Mouse (Mus musculus) 416B (cell line): ENCODE results near the gene Nanos2.

ENCODE experiments used
- DNase-seq: peaks from one replicate; pipeline ENCODE4 v3.0.0; 2011; ENCODE audit warnings: low read depth

Nanos2 gene

GRCm38 (mm10) chr7:18987100-18987499 lies at the start of gene Nanos2:
TSS of gene Nanos2 (plus strand) at chr7:18987400.
- no peak for DNase-seq

DNA sequence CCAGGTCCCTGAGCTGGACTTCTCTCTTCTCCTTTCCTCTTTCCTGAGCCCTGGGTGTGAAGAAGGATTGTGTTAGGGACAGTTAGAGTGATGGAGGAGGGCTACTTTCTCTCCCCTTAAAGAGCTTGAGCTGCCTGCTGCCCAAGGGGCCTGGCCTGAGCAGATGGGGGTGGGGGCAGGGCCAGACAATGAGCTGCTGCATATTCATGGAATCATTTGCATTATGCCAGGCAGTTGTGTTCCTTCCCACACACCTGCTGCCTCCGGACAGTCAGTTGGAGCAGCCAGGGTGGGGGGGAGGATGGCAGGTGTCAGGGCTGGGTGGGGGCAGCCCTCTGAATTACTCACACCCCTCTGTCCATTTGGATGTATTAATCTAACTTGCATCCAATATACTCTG lies 44.8 kb upstream of the Nanos2 start:
- DNase-seq = no peak

- DNase-seq = no peak
Observed at GRCm38 (mm10) chr7:18942815-18943214, 44.4 kb upstream of the Nanos2 start.

- DNase-seq = no peak
Observed at GRCm38 (mm10) chr7:18948151-18948550, 39.0 kb upstream of the Nanos2 start.

- DNase-seq = no peak
Observed at GRCm38 (mm10) chr7:18949781-18950522, 37.2 kb upstream of the Nanos2 start.

DNA sequence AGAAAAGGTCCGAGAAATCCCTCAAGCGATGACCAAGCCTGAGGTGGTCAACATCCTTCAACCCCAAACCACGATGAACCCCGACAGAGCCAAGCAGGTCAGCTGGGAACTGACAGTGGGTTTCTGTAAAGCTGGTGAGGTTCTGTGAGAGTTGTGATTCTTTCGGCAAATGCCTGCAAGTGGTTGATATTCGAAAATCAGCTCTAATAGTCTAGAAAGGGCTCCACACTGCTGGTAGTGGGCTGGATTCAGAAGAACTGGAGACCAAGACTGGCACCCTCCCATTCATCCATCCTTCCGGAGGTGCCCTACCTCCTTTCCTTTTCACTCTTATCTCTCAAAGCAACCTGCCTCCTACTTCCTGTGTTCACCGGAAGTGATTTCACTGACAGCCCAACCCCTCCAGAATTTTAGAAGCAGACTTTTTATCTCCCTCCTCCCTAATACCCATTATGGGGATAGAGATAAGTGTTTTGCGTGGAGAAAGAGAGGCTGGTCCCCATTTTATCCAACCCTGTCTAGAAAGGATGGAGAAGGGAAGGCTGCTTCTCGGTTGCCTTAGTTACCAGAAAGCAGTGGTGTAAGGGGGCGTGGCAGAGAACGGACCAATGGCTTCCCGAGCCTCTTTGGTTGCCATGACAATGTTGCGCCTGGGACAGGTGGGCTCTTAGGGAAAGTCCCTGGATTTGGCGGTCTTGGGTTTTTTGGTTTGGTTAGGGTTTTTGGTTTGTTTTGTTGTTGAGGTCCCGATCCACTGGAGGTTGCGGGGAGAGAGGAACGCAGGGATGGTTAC lies 36.5 kb upstream of the Nanos2 start:
- peak; percentile 90 for DNase-seq

DNA sequence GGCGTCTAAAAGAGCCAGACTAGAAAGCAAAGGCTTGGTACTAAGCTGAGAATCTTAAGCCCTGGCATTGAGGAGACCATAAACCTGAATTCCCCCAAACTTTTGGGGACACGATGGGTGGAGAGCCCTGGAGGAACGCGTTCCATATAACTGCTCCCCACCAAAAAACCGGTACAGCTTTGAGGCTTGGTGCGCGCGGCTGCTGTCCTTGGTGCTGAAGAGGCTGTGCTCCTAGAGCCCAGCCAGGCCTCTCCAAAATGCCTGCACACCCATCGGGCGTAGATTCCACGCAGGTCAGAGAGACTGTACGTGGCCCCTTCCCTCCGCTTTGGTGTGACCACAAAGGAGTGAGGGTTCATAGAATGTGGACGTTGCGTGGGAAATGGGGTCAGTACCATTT lies 35.8 kb upstream of the Nanos2 start:
- DNase-seq = peak; percentile 60

- DNase-seq = peak; percentile 62
Observed at GRCm38 (mm10) chr7:18957569-18958383, 29.4 kb upstream of the Nanos2 start.

GRCm38 (mm10) chr7:18958384-18958766 lies 28.8 kb upstream of the Nanos2 start:
- peak; percentile 31 for DNase-seq

GRCm38 (mm10) chr7:18959446-18959845 lies 27.8 kb upstream of the Nanos2 start:
- DNase-seq = peak; percentile 88

DNA sequence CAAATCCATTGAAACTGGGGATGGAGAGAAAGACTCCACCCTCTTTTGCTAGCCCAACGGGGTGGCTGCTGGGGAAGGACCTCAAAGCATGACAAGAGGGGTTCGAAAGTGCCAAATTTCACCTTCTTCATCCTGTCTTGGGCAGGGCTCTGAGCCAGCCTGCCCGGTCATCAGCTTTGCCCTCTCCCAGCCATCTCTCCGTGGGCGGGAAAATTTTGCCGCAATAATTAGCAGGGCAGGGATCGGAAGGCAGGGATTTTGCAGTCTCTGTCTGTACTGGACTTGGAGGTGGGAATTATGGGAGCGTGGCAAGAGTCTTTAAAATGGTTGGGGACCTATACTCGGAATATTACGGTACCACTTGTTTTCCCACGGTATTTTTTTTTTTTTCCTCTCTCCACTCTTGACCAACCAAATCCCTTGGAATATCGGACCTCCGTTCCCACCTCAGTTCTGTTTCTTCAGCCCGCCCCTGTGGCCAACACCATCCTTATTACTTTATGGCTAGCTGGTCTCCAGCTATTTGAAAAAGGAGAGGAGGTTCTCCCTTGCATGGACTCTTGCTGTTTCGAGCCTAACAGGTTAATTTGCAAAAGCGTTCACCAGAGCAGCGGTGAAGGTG lies 24.9 kb upstream of the Nanos2 start:
- no peak for DNase-seq

- DNase-seq = no peak
Observed at GRCm38 (mm10) chr7:18962795-18963194, 24.4 kb upstream of the Nanos2 start.

DNA sequence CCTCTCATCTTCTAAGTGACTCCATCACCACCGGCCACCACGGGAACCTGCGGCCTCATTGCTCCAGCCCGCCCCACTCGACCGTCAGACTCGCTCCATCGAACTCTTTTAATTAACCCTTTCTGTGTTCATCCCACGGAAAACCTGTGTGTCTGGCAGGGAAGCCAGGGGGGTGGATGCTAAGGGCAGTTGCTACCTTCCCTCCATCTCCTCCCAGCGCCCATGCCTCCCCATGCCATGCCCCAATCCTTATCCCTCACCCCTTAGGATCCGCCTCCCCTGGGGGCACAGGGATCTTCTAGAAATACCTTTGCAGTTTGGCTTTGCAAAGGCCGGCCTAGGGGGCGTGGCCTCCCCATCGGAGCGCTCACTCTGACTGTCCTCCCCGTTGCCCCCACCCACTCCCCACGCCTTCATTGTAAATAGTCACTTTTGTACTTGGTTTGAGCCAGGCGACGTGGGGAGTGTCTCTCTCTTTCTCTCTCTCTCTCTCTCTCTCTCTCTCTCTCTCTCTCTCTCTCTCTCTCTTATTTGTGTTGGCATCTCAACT lies 23.8 kb upstream of the Nanos2 start:
- DNase-seq = no peak

- no peak for DNase-seq
Observed at GRCm38 (mm10) chr7:18965312-18965711, 21.9 kb upstream of the Nanos2 start.

- DNase-seq = peak; percentile 15
Observed at GRCm38 (mm10) chr7:18967603-18968002, 19.6 kb upstream of the Nanos2 start.

GRCm38 (mm10) chr7:18970956-18971355 lies 16.2 kb upstream of the Nanos2 start:
- peak; percentile 58 for DNase-seq

- peak; percentile 57 for DNase-seq
Observed at GRCm38 (mm10) chr7:18978381-18978780, 8.8 kb upstream of the Nanos2 start.

DNA sequence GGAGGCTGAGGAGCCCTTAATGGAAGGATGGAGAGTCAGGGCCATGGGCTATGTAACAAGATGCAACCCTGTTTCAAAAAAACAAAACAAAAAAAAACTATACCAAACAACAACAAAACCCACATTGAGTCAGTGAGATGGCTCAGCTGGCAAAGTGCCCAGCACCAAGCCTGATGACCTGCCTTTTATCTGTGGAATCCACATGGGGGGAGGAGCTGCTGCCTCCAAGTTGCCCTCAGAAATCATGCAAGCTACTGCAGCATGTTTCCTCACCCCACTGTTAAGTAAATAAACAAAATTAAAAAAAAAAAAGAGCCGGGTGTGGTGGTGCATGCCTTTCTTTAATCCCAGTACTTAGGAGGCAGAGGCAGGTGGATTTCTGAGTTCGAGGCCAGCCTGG lies 697 bp upstream of the Nanos2 start:
- DNase-seq = peak; percentile 62

GRCm38 (mm10) chr7:18987747-18988146 lies 547 bp downstream of the Nanos2 start:
- DNase-seq = no peak

GRCm38 (mm10) chr7:18988780-18989179 lies 1.6 kb downstream of the Nanos2 start:
- no peak for DNase-seq

DNA sequence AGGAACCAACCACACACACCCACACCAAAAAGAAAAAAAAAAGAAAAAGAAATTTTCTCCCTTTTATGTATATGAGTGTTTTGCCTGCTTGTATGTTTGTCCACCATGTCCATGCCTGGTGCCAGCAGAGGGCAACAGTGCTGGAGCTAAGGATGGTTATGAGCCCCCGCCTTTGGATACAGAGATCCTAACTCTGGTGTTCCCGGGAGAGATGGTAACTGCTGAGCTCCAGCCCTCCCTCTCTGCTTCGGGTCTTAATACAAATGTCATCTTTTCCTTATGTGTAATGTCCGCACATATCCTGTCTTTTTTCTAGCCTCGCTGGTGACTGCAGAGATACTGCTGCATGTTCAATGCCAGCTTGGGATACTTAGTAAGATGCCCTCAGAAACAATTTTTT lies 2.8 kb downstream of the Nanos2 start:
- DNase-seq = peak; percentile 18
